Mouse (Mus musculus): ENCODE results near the gene Rpl37.

Rpl37 gene

GRCm38 (mm10) chr15:5116270-5117030, at the start of gene Rpl37:
Gene Rpl37, plus strand, starts transcription at chr15:5116645.
- peak; percentile 99 for DNase-seq (ENCODE audit: low spot score)

- DNase-seq (ENCODE audit: low spot score) = no peak
These were observed 47.5 kb upstream of the Rpl37 start for GRCm38 (mm10) chr15:5068801-5069518.

DNA sequence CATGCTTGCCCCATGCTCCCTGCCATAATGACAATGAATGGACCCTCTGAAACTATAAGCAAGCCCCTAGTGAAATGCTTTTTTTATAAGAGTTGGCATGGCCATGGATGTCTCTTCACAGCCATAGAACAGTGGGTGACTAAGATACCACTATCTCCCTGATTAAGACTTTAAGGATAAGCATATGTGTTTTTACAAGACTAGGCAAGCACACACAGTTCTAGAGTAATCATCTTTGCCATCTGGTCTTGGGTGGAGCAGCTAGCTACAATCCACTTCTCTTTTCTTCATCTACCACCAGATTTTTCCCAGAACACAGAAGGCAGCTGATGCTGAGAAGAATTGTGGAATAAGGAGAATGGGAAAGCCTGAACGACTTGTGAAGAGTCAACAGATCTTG, 35.2 kb upstream of the Rpl37 start:
- no peak for DNase-seq (ENCODE audit: low spot score)

- DNase-seq (ENCODE audit: low spot score) = no peak
These were observed 30.3 kb upstream of the Rpl37 start for GRCm38 (mm10) chr15:5086162-5086561.

DNA sequence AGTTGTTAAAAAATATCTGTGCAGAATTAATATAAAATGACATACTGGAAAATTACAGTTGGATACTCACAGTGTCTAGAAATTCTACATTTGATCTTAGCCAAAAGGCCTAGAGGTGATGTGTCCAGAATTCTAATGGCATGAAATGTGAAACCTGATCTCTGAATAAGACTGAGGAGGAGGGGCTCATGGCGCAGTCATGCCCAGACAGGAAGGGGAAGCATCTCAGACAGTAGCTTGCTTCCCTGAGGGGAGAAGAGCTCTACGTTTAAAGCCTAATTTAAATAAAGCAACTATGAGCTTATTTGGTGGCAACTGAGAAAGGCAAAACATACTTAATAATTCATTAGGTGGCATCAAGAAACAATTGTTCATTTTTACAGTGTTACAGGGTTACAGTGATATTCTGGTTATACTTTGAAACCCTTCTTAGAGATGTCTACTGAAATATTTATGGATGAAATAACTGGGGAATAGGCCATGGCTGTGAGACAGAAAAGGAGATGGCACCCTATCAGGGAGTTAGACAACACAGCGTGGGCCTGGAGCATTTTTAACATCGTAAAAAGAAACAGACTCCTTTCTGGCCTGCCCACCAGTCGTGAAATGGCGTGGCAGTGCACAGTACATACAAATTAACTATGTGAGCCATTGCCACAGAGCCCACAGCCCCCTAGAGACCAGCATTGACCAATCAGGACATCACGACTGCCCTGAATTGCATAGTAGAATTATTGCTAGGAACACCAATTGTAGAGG, 27.4 kb upstream of the Rpl37 start:
- DNase-seq (ENCODE audit: low spot score) = no peak

- DNase-seq (ENCODE audit: low spot score) = no peak
These were observed 26.3 kb upstream of the Rpl37 start for GRCm38 (mm10) chr15:5090131-5090530.

- DNase-seq (ENCODE audit: low spot score) = no peak
These were observed 20.7 kb upstream of the Rpl37 start for GRCm38 (mm10) chr15:5095534-5096301.

GRCm38 (mm10) chr15:5097376-5097775, 19.1 kb upstream of the Rpl37 start:
- no peak for DNase-seq (ENCODE audit: low spot score)

- DNase-seq (ENCODE audit: low spot score) = no peak
These were observed 14.1 kb upstream of the Rpl37 start for GRCm38 (mm10) chr15:5102312-5102711.

GRCm38 (mm10) chr15:5105891-5106290, 10.6 kb upstream of the Rpl37 start:
- no peak for DNase-seq (ENCODE audit: low spot score)

DNA sequence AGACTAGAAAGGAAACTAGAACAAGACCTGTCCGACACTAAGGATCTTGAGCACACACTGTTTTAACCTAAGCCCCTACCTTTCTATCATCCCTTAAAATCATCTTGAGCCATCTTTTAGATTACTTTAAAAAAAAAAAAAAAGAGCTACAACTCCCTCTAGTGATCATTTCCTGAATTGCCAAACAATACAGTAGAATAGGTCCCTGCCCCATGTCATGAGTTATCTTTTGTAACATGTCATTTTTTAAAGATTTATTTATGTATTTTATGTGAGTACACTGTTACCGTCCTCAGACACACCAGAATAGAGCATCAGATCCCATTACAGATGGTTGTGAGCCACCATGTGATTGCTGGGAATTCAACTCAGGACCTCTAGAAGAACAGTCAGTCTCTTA, 10.2 kb upstream of the Rpl37 start:
- DNase-seq (ENCODE audit: low spot score) = no peak

DNA sequence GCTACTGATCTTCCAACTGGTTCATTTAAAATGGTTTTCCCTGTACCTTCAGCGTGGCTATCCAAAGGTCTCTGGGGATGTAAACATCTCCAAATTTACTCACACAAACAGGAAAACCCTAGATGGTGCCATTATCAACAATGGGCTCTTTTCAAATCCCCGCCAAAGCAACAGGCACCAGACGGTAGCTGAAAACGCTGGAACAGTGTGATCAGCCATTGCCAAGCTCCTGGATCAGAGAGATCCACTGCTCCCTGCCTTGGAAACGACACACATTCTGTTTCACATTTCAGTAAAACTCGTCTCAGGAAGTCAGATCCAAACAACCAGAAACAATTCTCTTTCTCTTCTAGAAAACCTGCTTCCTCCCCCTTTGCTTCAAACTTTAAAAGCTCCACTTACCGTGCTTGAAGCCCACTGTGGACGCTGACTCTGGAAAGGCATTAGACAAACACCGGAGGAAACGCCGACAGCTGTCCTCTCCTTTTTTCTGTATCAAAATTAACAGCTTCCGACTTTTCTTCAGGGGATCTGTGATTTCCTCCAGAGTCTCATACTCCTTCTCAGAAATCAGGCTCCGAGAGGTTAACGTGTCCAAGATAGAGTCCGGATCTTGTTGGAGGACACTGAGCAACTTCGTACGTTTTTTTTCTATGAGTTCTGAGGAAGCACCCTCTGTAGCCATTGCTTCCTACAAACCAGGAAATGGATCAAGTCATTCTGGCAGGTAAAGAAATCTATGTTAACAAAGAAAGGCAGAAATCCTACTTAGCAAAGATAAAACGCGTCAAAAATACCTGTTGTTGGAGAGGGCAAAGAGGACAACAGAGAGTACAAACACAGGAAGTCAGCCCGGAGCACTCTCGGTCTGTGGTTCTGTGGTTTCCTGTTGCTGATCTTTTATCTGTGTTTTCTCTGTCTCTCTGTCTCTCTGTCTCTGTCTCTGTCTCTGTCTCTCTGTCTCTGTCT, 8.5 kb upstream of the Rpl37 start, which contains the start of gene Card6:
TSS of gene Card6 (minus strand) at position 854 of the 969 bp plus-strand sequence.
- no peak for DNase-seq (ENCODE audit: low spot score)

DNA sequence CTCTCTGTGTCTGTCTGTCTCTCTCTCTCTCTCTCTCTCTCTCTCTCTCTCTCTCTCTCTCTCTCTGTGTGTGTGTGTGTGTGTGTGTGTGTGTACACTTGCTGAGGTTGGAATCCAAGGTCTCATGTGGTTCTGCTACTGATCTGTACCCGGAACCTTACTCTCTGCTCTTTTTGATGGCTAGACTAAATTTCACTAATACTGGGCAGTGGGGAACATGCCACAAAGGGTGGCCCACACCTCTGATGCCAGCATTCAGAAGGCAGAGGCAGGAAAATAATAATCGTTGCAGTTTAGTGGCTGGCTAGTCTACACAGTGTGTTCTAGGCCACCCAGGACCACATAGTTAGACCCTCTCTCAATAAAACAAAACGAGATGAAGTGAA, 7.8 kb upstream of the Rpl37 start:
- no peak for DNase-seq (ENCODE audit: low spot score)

DNA sequence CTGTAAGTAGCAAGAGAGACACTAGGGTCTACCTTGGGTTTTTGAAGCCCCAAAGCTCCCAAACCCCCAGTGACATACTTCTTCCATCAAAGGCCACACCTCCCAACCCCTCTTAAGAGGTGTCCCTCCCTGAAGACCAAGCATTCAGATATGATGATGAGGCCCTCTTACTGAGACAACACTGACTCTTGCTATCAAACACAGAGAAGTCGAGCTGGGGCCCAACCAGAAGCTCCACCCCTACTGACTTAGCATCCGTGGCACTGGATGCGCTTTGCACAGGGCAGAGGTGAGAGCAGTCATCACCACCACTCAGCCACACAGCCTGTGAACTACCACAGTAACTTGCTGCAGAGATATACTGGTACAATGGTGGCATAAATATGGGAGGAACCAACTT, 3.8 kb upstream of the Rpl37 start:
- no peak for DNase-seq (ENCODE audit: low spot score)

GRCm38 (mm10) chr15:5115173-5115572, 1.3 kb upstream of the Rpl37 start:
- no peak for DNase-seq (ENCODE audit: low spot score)

GRCm38 (mm10) chr15:5117031-5117601, 671 bp downstream of the Rpl37 start:
- no peak for DNase-seq (ENCODE audit: low spot score)

GRCm38 (mm10) chr15:5118626-5119025, 2.2 kb downstream of the Rpl37 start:
- no peak for DNase-seq (ENCODE audit: low spot score)

DNA sequence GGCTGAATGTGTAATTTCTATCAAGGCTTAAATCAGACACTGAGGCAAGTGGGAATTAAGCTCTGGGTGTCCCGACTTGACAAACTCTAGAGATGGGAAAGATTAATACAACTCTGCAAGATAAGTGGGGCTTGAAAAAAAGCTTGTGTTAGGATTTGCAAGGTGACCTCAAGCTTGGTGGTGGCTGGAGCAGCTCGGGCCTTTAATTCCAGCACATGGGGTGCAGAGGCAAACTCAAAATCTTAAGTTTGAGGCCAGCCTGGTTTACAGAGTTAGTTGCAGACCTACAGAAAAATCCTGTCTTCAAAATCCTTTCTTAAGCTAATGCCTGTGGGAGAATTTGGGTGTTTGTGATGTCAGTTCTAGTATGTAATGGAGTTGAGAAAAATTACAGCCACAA, 2.7 kb downstream of the Rpl37 start:
- no peak for DNase-seq (ENCODE audit: low spot score)

DNA sequence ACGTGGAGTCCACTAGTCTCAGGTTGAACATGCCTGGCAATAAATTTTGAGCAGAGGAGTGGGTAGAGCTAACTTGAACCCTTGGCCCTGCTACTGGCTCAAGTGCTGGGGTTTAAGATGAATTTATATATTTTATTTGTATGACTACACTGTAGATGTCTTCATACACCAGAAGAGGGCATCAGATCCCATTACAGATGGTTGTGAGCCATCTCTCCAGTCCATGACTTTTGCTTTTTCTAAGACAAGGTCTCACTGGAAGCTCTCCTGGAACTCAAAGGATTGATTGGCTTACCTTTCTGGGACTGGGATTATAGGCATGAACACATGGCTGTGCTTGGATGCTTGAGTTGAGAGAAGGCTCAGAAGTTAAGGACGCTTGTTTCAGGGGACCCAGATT, 3.3 kb downstream of the Rpl37 start:
- no peak for DNase-seq (ENCODE audit: low spot score)

DNA sequence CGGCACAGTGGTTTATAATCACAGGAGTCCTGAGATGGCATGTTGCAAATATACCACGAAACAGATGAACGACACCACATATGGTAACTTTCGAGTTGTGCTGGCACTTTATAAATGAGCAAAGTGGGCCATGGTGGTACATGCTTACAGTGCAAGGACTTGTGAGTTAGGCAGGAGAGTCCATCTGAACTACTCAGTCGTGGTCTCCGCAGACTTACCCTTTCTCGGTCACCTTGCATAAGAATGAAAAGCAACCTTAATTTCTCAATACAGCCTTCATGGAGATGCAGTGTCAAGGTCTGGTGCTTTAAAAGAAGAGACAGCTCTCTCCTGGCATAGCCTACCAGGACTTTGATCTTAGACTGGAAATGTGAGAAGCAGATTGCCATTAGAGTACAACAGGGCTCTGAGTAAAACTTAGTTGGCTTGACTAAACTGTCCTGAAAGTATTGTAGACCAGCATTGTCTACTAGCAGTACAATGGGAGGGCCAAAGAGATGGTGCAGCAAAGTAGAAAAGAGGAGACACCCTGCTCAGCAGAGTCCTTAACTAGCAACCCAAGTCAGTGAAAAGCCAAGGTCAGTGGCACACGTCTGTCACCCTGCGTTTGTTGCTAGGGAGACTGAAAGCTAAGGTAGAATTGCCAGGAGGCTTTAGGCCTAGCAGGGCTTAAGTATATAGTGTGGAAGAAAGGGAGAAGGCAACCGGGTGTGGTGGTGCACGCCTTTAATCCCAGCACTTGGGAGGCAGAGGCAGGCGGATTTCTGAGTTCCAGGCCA, 5.3 kb downstream of the Rpl37 start:
- no peak for DNase-seq (ENCODE audit: low spot score)
